Mouse (Mus musculus) Muller cell, postnatal 12 days (primary cell): ENCODE results near the gene Ror1.
A peak's percentile ranks its signal among the peaks of the same experiment; 100 is the strongest.

Source experiments
- DNase-seq: peaks from one replicate; pipeline ENCODE4 v3.0.0-alpha.2; 2015; ENCODE audit errors: inconsistent ontology term

Gene Ror1

DNA sequence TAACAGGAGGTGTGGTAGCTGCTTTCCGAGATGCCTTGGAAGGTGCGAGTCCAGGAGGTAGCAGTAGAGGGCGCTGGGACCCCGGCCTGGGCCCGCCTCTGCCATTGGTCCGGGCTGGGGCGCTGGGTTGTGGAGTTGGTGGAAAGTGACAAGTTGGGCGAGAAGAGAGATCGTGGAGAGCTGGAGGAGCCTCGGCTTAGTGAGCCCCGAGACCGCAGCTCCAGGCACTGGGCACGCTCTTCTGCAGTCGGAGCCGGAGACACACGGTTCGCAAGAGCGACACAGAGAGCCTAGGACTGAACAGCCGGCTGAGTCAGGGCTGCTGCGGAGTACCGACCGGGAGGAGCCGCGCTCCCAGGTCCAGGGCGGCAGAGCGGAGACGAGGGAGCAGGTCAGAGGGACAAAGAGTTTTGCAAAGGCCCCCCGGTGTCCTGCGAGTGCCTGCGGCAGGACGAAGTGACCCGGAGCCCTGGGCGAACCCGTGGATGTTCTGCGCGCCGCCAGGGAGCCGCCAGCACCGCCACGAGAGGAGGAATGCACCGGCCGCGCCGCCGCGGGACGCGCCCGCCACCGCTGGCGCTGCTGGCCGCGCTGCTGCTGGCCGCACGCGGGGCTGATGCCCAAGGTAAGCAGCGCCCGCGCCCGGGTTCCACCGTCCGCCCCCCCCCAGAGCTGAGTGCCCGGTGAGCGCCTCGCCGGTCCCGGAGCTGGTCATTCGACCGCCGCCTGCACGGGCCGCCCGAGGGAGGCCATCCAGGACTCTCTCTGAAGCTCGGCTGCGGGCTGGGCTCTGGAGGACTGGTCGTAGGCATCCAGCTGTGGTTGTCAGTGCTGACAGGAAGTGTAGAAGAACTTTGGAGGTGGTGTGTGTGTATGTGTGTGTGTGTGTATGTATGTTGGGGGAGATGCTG, at the start of gene Ror1:
Gene Ror1, plus strand, starts transcription at position 107 of the 911 bp plus-strand sequence.
- DNase-seq, result peak; percentile 90

DNA sequence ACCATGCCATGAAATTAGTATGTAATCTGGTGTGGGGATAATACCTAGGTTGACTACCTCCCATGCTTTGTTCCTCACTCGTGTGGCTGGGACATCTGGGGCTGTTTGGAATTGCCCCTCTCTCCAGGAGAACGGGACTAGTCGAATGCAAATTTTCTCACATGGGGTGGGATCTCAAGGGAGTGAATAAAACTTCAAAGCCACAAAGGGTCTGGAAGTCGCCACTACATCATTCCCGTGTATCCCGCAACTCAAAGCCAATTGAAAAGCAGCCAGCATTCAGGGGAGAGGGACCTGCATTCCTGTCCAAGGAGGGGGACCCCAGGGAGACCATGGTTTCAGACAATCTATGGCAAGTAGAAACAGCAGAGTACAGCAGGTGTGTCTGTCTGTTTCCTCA, 48.5 kb upstream of the Ror1 start:
- DNase-seq, result no peak

DNA sequence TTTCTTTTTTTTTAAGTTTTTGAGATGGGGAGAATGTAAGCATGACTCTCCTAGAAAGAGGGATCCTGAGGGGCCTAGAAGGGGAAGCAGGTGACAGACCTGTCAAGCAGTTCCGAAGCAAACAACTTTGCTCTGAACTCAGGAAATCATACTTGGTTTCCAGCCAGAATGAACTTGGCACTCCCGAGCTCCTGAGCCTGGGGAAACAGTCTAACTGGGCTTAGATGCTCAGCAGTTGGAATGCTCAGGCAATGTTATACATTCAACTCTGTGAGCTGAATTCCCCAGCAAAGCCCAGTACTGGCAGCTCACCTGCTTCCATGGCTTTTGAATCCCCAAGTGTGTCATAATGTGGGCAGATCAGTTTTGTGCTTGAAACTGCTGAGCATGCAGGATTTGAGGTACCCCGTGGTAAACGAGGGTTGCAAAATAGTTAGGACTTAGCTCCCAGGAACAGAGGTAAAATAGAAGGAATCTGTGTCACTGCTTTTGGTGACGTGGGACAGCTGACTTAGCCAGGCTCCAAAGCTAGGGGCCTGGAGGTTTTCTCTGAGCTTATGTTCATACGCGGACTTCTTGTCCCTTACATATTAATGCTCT, 47.1 kb upstream of the Ror1 start:
- DNase-seq, result peak; percentile 18

DNA sequence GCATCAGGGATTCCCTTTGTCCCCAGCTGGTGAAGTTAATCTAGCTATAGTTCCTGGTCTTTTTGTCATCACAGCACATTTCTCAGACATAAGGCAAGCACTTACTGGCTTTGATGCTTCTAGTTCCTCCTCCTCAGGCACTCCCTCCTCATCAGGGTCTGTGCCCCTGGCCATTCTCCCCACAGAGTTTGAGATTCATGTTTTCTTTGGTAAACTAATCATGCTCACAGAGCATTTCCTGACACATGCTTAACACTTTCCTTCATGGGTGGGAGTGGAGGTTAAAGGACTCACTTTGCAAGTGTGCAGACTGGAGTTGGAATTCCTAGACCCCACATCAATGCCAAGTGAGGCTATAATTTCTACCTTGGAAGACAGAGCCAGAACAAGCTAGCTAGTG, 43.8 kb upstream of the Ror1 start:
- DNase-seq, result no peak

GRCm38 (mm10) chr4:100052258-100052657, 43.3 kb upstream of the Ror1 start:
- DNase-seq, result no peak

DNA sequence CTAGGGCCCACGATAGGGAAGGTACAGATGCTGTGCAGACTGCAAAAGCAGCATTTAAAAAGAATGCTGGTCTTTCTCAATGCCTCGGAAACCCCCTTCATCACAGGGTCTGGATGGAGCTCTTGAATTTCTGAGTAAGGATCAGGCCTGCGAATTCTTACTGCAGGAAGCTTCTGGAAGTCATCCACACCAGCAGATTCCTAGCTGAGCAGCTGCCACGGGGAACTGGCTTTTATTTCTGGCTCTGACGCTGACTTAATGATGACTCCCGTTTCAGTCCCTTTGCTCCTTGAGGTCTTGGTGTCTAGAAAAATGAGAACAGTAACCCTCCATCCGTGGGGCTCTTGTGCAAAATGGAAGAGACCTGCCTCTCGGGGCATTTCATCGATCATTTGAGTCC, 39.5 kb upstream of the Ror1 start:
- peak; percentile 6 for DNase-seq

DNA sequence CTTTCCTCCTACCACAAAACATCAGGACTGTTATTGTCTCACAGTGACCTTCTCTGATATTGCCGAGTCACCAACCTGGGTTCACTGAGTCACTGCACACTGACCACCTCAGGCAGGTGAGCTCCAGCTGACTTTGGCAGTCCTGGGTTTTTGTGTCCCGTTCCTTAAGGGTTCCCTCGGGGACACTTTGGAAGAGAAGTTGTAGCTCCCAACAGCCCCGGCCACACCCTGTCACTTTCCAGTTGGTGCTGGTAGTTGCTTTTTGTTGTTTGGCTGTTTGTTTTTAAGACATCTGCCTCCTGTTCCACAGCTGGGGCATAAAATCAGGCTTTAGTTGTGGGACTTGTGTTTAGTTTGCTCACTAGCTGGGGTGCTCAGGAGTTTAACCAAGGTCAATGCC, 39.1 kb upstream of the Ror1 start:
- no peak for DNase-seq

- DNase-seq, result no peak
Measured at GRCm38 (mm10) chr4:100057381-100057780, 38.2 kb upstream of the Ror1 start.

GRCm38 (mm10) chr4:100058631-100059030, 37.0 kb upstream of the Ror1 start:
- no peak for DNase-seq

DNA sequence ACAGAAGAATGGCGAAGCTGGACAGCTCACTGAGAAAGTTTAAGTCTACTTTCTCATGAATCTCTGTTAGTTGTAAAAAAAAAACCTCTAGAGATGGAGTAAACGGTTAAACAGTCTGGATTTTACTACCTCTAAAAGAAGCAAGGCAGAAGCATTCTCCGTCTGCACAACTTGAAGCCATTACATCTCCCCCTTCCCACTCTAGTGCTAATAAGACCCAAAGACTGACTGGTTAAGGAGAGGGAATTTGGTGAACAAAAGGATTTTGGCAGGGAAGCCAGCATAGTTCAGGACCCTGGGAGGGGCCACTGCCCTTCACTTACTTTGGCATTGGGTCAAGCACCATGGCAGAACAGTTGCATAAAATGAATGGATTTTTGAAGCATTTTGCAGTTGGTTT, 35.8 kb upstream of the Ror1 start:
- DNase-seq, result peak; percentile 64

- no peak for DNase-seq
Measured at GRCm38 (mm10) chr4:100061396-100062066, 34.1 kb upstream of the Ror1 start.

GRCm38 (mm10) chr4:100065686-100066085, 29.9 kb upstream of the Ror1 start:
- no peak for DNase-seq

DNA sequence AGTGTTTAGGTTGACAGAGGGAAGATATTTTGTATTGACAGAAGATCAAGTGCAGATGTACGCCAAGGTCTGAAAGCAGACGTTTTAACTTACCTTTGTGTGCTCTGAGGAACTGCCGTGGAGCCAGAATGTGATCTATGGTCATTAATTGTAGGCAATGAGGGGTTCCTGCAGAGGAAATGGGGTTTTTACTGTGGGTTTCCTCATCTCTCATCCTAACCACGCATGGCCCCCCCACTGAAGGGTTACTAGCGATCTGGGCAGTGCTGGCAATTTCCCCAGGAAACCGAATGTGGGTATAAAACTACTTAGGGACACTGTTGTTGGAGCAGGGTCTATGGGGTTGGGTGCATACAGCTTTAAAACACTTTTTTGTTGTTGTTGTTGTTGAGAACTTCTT, 25.5 kb upstream of the Ror1 start:
- DNase-seq, result no peak

DNA sequence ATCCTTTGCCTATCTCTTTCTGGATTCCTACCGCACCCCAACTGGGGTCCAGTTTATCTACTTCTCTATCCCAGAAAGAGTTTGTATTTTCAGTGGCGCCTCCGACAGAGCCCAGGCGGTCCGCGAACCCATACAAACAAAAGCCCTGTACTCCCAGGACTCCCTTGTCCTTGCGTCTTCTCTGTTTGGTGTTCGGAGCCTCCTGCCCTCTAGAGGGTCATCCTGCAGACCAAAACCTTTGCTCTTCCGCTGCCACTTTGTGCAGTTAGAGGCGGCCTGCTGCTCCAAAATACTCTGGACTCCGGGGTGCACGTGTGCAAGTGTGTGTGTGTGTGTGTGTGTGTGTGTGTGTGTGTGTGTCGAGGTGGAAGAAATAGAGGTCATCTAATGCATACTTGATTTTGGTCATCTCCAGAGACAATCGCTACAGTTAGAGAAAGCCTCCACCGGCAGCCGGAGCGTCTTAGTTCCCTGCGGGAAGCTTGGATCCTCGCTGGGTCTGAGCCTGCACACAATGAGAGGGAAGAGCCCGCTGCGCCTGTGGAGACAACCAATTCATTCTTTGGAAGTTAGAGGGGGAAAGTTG, 1.1 kb downstream of the Ror1 start:
- peak; percentile 62 for DNase-seq

GRCm38 (mm10) chr4:100097364-100097979, 1.9 kb downstream of the Ror1 start:
- no peak for DNase-seq

DNA sequence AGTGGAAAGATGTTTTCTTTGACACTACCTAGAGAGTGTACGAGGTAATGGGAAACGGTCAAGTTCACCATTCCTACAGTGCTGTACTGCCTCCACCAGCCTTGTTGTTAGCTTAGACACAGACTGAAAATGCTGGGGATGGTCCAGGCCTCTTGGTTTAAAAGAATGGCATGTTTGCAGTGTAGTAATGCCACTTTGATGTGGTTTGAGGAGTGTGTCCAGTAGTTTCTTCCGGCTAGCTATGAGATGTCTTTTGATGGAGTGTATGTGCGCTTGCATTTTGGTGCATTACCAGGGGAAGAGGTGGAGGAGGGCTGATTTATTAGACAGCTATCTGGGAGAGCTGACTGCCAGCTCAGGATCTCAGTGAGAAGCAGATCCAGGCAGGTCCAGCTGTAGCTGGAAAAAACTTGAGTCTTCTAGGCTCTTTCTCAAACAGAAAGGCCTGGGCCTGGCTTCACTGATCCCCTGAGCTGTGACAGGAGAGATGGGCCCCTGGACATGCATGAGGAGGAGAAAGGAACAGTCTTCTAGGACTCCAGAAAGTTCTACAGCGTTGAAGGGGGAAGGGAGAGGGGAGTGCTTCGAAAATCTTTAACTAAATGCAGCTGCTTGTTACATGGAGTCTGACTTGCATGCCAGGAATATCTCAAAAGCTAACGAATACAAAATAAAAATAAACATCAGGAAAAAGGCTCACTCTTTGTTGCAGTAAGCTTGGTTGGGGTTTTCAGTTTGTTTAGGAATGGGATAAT, 5.7 kb downstream of the Ror1 start:
- DNase-seq, result peak; percentile 51

- DNase-seq, result no peak
Measured at GRCm38 (mm10) chr4:100101844-100102243, 6.3 kb downstream of the Ror1 start.

GRCm38 (mm10) chr4:100104241-100104640, 8.7 kb downstream of the Ror1 start:
- no peak for DNase-seq

GRCm38 (mm10) chr4:100107593-100107992, 12.0 kb downstream of the Ror1 start:
- no peak for DNase-seq

DNA sequence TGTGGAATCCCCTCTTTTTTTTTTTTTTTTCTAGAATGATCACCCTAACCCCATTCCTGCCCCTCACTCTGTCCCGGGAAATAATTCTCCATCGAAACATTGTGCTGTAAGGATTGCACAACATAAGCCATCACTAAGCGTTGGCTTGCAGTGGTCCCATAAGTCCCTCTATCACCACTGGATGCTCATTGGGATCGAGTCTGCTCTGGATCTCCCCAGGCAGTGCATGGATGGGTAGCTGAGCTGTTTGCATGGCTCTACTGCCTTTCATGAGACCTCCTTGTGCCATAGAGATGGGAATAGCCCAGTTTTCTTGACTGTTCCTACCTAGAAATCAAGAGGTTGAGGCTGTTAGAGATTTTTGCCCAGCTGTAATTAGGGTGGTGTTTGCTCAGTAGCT, 13.0 kb downstream of the Ror1 start:
- no peak for DNase-seq

DNA sequence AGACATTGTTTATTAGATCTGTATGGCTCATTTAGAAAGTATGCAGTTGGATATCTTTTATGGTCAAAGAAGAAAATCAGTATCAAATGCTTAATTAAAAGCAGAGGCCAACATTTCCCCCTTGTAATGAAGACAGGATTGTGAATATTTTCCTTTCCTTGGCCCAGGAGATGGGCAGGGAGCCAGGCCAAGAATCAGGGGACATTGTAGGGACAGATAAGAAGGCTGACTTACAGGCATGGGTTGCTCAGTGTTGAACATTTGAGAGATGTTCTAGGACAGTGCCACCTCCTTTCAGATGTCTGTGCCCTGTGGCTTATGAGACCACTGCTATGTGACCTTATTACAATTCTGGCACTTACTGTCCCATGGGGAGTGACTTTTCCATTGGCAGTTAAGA, 18.6 kb downstream of the Ror1 start:
- DNase-seq, result peak; percentile 67
